Mouse (Mus musculus): ENCODE data around the gene Cep295. TPM values are rescaled to one million over a fixed set of nuclear protein-coding genes. Genes with fewer than 3 reads are reported as not detected.

The Cep295 gene
- polyA plus RNA-seq, 1 experiment, result 0.53 TPM

GRCm38 (mm10) chr9:15298451-15298850 lies 59.1 kb downstream of the Cep295 start:
- Histone ChIP-seq H3K36me3 (ENCODE audit: control insufficient read depth) (no peaks in the 10 kb centered on the region), H3K9me3 (ENCODE audit: control insufficient read depth, low read length) (no peaks in the 10 kb centered on the region), H3K27me3 (ENCODE audit: control insufficient read depth) (no peaks in the 10 kb centered on the region), H3K4me1 (ENCODE audit: control insufficient read depth) (no peaks in the 10 kb centered on the region; the same call in 1 of the 2 replicates), H3K4me3 (replicated peaks) (no peak overlapping the region)
- TF ChIP-seq GATA1 (IDR thresholded peaks at IDR 0.05; ENCODE audit: low read length) (no peak), TAL1 (IDR thresholded peaks at IDR 0.05; ENCODE audit: low read length) (no peak)

- H3K4me1 ChIP-seq (ENCODE audit: control insufficient read depth), result no peaks in the 10 kb centered on the region
- no peaks in the 10 kb centered on the region for H3K36me3 ChIP-seq (ENCODE audit: control insufficient read depth)
- no peaks in the 10 kb centered on the region for H3K27me3 ChIP-seq (ENCODE audit: control insufficient read depth)
- no peak for TF ChIP-seq GATA1 (IDR thresholded peaks at IDR 0.05; ENCODE audit: low read length)
- TF ChIP-seq TAL1 (IDR thresholded peaks at IDR 0.05; ENCODE audit: low read length), result no peak
- H3K9me3 ChIP-seq (ENCODE audit: control insufficient read depth, low read length), result no peaks in the 10 kb centered on the region
- no peak overlapping the region for H3K4me3 ChIP-seq (replicated peaks)
Measured at GRCm38 (mm10) chr9:15297112-15297511, 60.5 kb downstream of the Cep295 start.

GRCm38 (mm10) chr9:15289251-15289650 lies 68.3 kb downstream of the Cep295 start:
- no peak for TF ChIP-seq GATA1 (IDR thresholded peaks at IDR 0.05; ENCODE audit: low read length)
- TF ChIP-seq TAL1 (IDR thresholded peaks at IDR 0.05; ENCODE audit: low read length), result no peak; the same call in 2 of the 3 replicates
- H3K36me3 ChIP-seq (ENCODE audit: control insufficient read depth), result peaks cover 4% of the 10 kb centered on the region; the same call in 1 of the 2 replicates
- peaks cover 2% of the 10 kb centered on the region; the same call in 1 of the 2 replicates for H3K27me3 ChIP-seq (ENCODE audit: control insufficient read depth)
- H3K4me3 ChIP-seq (replicated peaks), result no peak overlapping the region
- peaks cover 24% of the 10 kb centered on the region for H3K4me1 ChIP-seq (ENCODE audit: control insufficient read depth)
- H3K9me3 ChIP-seq (ENCODE audit: control insufficient read depth, low read length), result no peaks in the 10 kb centered on the region

- Histone ChIP-seq H3K9me3 (ENCODE audit: control insufficient read depth, low read length) (no peaks in the 10 kb centered on the region), H3K27me3 (ENCODE audit: control insufficient read depth) (peaks cover 2% of the 10 kb centered on the region; the same call in 1 of the 2 replicates), H3K4me1 (ENCODE audit: control insufficient read depth) (peaks cover 24% of the 10 kb centered on the region), H3K36me3 (ENCODE audit: control insufficient read depth) (peaks cover 4% of the 10 kb centered on the region; the same call in 1 of the 2 replicates), H3K4me3 (replicated peaks) (no peak overlapping the region)
- no peak for TF ChIP-seq GATA1 (IDR thresholded peaks at IDR 0.05; ENCODE audit: low read length)
- no peak for TF ChIP-seq TAL1 (IDR thresholded peaks at IDR 0.05; ENCODE audit: low read length)
Measured at GRCm38 (mm10) chr9:15288402-15288801, 69.2 kb downstream of the Cep295 start.

DNA sequence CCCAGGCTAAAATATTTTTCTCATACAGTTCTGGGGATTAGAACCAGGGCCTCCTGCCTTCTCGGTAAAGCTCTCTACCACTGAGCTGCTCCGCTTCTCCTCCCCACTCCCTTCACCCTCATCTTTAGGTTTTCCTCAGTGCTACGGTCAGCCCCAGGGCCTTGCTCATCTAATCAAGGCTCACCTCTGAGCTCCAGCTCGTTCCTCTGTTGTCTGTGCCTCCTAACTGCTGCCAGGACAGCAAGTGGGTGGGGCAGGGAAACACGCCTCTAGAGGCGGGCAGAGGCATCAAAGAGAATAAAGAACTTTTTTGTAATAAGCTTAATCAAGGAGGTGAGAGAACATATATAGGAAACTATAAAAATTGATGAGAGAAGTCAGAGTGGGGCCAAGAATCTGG lies 69.7 kb downstream of the Cep295 start:
- peaks cover 24% of the 10 kb centered on the region for H3K4me1 ChIP-seq (ENCODE audit: control insufficient read depth)
- TF ChIP-seq GATA1 (IDR thresholded peaks at IDR 0.05; ENCODE audit: low read length) (no peak), TAL1 (IDR thresholded peaks at IDR 0.05; ENCODE audit: low read length) (no peak)
- H3K36me3 ChIP-seq (ENCODE audit: control insufficient read depth), result peaks cover 4% of the 10 kb centered on the region; the same call in 1 of the 2 replicates
- H3K27me3 ChIP-seq (ENCODE audit: control insufficient read depth), result peaks cover 2% of the 10 kb centered on the region; the same call in 1 of the 2 replicates
- no peaks in the 10 kb centered on the region for H3K9me3 ChIP-seq (ENCODE audit: control insufficient read depth, low read length)
- H3K4me3 ChIP-seq (replicated peaks), result no peak overlapping the region

DNA sequence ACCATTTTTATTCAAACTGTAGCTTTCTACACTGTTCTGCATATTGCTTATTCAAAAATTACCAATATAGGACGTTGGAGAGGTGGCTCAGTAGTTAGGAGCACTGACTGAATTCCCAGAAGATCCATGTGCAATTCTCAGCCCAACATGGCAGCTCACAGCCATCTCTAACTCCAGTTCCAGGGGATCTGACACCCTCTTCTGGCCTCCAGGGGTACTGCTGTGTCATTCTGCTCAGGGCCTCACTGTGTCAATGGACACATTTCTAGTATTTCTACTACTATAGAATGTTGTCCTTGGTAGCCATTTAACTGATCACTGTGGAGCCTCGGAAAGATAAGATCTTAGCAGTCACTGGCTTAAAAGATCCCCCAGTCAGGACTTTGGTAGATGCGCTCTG lies 72.1 kb downstream of the Cep295 start:
- no peak overlapping the region for H3K4me3 ChIP-seq (replicated peaks)
- H3K4me1 ChIP-seq (ENCODE audit: control insufficient read depth), result peaks cover 36% of the 10 kb centered on the region
- H3K27me3 ChIP-seq (ENCODE audit: control insufficient read depth), result peaks cover under 1% of the 10 kb centered on the region; the same call in 1 of the 2 replicates
- peaks cover 2% of the 10 kb centered on the region; the same call in 1 of the 2 replicates for H3K36me3 ChIP-seq (ENCODE audit: control insufficient read depth)
- TF ChIP-seq GATA1 (IDR thresholded peaks at IDR 0.05; ENCODE audit: low read length), result no peak
- no peak for TF ChIP-seq TAL1 (IDR thresholded peaks at IDR 0.05; ENCODE audit: low read length)
- no peaks in the 10 kb centered on the region for H3K9me3 ChIP-seq (ENCODE audit: control insufficient read depth, low read length)

- H3K4me3 ChIP-seq (replicated peaks), result peak overlapping the region; percentile 81
- H3K27me3 ChIP-seq (ENCODE audit: control insufficient read depth), result no peaks in the 10 kb centered on the region
- peaks cover 22% of the 10 kb centered on the region for H3K36me3 ChIP-seq (ENCODE audit: control insufficient read depth)
- no peaks in the 10 kb centered on the region for H3K9me3 ChIP-seq (ENCODE audit: control insufficient read depth, low read length)
- peaks cover 32% of the 10 kb centered on the region for H3K4me1 ChIP-seq (ENCODE audit: control insufficient read depth)
- peak; percentile 39 for TF ChIP-seq GATA1 (IDR thresholded peaks at IDR 0.05; ENCODE audit: low read length)
- 0 out of 3 replicates have a peak, but pooled peaks have one; percentile 28 for TF ChIP-seq TAL1 (IDR thresholded peaks at IDR 0.05; ENCODE audit: low read length)
Measured at GRCm38 (mm10) chr9:15280491-15280879, 77.1 kb downstream of the Cep295 start.

- no peaks in the 10 kb centered on the region for H3K9me3 ChIP-seq (ENCODE audit: control insufficient read depth, low read length)
- H3K4me3 ChIP-seq (replicated peaks), result peak within 1 kb of the TSS; percentile 81
- peaks cover 28% of the 10 kb centered on the region for H3K36me3 ChIP-seq (ENCODE audit: control insufficient read depth)
- peaks cover 32% of the 10 kb centered on the region for H3K4me1 ChIP-seq (ENCODE audit: control insufficient read depth)
- H3K27me3 ChIP-seq (ENCODE audit: control insufficient read depth), result no peaks in the 10 kb centered on the region
- no peak for TF ChIP-seq GATA1 (IDR thresholded peaks at IDR 0.05; ENCODE audit: low read length)
- no peak for TF ChIP-seq TAL1 (IDR thresholded peaks at IDR 0.05; ENCODE audit: low read length)
Measured at GRCm38 (mm10) chr9:15279649-15280490, 77.7 kb downstream of the Cep295 start, which contains the start of gene Med17. Gene Med17, minus strand, starts transcription at chr9:15279931.

DNA sequence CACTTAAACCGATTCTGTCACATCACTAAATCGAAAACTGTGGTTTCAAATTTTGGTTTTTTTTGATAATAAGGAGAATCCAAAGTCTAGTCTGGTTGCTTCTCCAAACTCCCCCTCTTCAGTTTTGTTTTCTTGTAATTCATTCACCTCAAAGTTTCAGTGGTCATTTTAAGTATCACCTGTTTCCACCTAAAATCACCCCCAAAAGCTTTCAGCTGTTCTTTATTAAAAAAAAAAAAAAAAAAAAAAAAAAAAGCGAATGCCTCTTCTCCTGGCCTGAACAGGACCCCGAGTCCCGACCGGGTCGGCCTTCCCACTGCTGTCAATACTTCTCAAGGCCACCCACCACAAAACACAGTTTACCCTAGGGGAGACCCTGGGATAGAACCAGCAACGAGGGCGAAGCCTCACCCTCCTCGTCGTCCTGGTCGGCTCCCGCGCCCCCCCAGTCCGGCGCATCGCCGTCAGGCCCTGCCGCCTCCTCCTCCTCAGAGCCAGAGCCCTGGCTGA lies 78.4 kb downstream of the Cep295 start:
- H3K36me3 ChIP-seq (ENCODE audit: control insufficient read depth), result peaks cover 34% of the 10 kb centered on the region
- no peaks in the 10 kb centered on the region for H3K27me3 ChIP-seq (ENCODE audit: control insufficient read depth)
- no peaks in the 10 kb centered on the region for H3K9me3 ChIP-seq (ENCODE audit: control insufficient read depth, low read length)
- peak overlapping the region; percentile 81 for H3K4me3 ChIP-seq (replicated peaks)
- TF ChIP-seq TAL1 (IDR thresholded peaks at IDR 0.05; ENCODE audit: low read length) (no peak), GATA1 (IDR thresholded peaks at IDR 0.05; ENCODE audit: low read length) (no peak)
- H3K4me1 ChIP-seq (ENCODE audit: control insufficient read depth), result peaks cover 32% of the 10 kb centered on the region

All from erythroblast, embryonic 14.5 days (primary cell).